Mouse (Mus musculus) megakaryocyte-erythroid progenitor cell, adult 5-6 weeks (primary cell): ENCODE measurements around the gene Serpinb6c. TPM values are rescaled to one million over a fixed set of nuclear protein-coding genes. Genes with fewer than 3 reads are reported as not detected.

Experiments used
- total RNA-seq, 2 experiments: library from RNA; stranded (forward) in 1 of 2; stranded (reverse) in 1 of 2; fragments of 200-1000, 215-1000 nt in 1 of 2; fragments of >200 nt in 1 of 2; fragmentation: Nextera tagmentation in 1 of 2; gene quantifications; 2 replicates each; pipeline ENCODE4 v1.2.3; 2014 to 2017

Serpinb6c gene
- total RNA-seq, 2 experiments from 2014 or later = not detected

Other genes starting within 250 kb of the Serpinb6c start
- gene Serpinb6d, start 244.3 kb downstream of the Serpinb6c start, total RNA-seq (2014; fragmentation: Nextera tagmentation) = not detected in 2 replicates
- not detected in 2 replicates for gene Serpinb6d, start 244.3 kb downstream of the Serpinb6c start, total RNA-seq (2017)
- gene Serpinb6e, start 62.3 kb downstream of the Serpinb6c start, total RNA-seq (2014; fragmentation: Nextera tagmentation) = not detected in 2 replicates
- gene Serpinb6e, start 62.3 kb downstream of the Serpinb6c start, total RNA-seq (2017) = not detected in 2 replicates
- gene Nqo2, start 59.0 kb upstream of the Serpinb6c start, total RNA-seq (2014; fragmentation: Nextera tagmentation) = 15.8 and 26.2 TPM in 2 replicates
- 30.6 and 31.5 TPM in 2 replicates for gene Nqo2, start 59.0 kb upstream of the Serpinb6c start, total RNA-seq (2017)
- gene Ripk1, start 96.7 kb upstream of the Serpinb6c start, total RNA-seq (2014; fragmentation: Nextera tagmentation) = 18.8 and 24.6 TPM in 2 replicates
- gene Ripk1, start 96.7 kb upstream of the Serpinb6c start, total RNA-seq (2017) = 36.3 and 36.9 TPM in 2 replicates
- 9.4 and 14.2 TPM in 2 replicates for gene Serpinb6a, start 97.1 kb upstream of the Serpinb6c start, total RNA-seq (2014; fragmentation: Nextera tagmentation)
- 8.6 and 12.5 TPM in 2 replicates for gene Serpinb6a, start 97.1 kb upstream of the Serpinb6c start, total RNA-seq (2017)
- 15.3 and 33.4 TPM in 2 replicates for gene Bphl, start 131.9 kb upstream of the Serpinb6c start, total RNA-seq (2014; fragmentation: Nextera tagmentation)
- gene Bphl, start 131.9 kb upstream of the Serpinb6c start, total RNA-seq (2017) = 16.5 and 27.3 TPM in 2 replicates
- 18.2 and 19.1 TPM in 2 replicates for gene Tubb2a, start 172.3 kb upstream of the Serpinb6c start, total RNA-seq (2014; fragmentation: Nextera tagmentation)
- gene Tubb2a, start 172.3 kb upstream of the Serpinb6c start, total RNA-seq (2017) = 19.0 and 21.9 TPM in 2 replicates
- gene Tubb2b, start 224.8 kb upstream of the Serpinb6c start, total RNA-seq (2014; fragmentation: Nextera tagmentation) = not detected in 2 replicates
- not detected in 2 replicates for gene Tubb2b, start 224.8 kb upstream of the Serpinb6c start, total RNA-seq (2017)